Mouse (Mus musculus): Measurements from ENCODE around the gene Kcnh4.

DNA sequence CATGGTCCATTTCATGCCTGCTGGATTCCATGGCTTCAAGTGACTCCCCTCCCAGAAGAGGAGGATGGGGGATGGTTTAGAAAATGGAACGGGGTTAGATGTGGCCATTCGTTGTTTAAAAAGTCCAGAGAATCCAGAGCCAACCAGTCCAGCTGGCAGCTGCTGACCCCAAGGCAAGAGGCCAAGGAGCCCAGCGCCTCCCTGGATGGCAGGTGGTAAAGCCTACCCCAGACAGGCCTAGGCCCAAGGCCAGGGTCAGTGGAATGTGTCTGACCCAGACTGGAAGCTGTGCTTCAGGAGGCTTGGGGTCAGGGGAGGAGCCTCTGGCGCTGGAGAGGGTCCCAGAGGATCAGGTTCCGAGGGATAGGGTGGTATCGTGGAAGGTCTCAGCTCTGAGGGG lies 18.4 kb downstream of the Kcnh4 start:
- TF ChIP-seq MYOG (IDR thresholded peaks at IDR 0.05; ENCODE audit: control insufficient read depth, extremely low read depth, insufficient read length) (no peak), CTCF (IDR thresholded peaks at IDR 0.05; ENCODE audit: control insufficient read depth, insufficient read depth, insufficient read length) (no peak)

Data from C2C12 (cell line).